Mouse (Mus musculus) hindbrain, postnatal 0 days (tissue): ENCODE results near the gene Mrpl4. TPM values are rescaled to one million over a fixed set of nuclear protein-coding genes. Genes with fewer than 3 reads are reported as not detected.

Experiments
- ATAC-seq: fragments of 200-750 bp; cut with Nextera tagmentation; 2 replicates; pipeline ENCODE4 v1.8.0; 2017; ENCODE audit warnings: mild to moderate bottlenecking, moderate TSS enrichment, moderate library complexity
- DNase-seq: peaks from one replicate; pipeline ENCODE4 v3.0.0-alpha.2; 2015; ENCODE audit warnings: low spot score
- H3K27ac ChIP-seq: fragments of 300-500 bp; sonication (generic); 2 replicates; pipeline ENCODE4 v1.5.1; 2014; ENCODE audit warnings: mild to moderate bottlenecking
- H3K27me3 ChIP-seq: fragments of 300-500 bp; sonication (generic); 2 replicates; pipeline ENCODE4 v1.6.1; 2014; ENCODE audit warnings: low read length, mixed read lengths; ENCODE audit not compliant: insufficient read depth
- H3K36me3 ChIP-seq: fragments of 300-500 bp; sonication (generic); 2 replicates; pipeline ENCODE4 v1.6.1; 2014; ENCODE audit warnings: low read length, mixed read lengths; ENCODE audit not compliant: insufficient read depth
- H3K4me1 ChIP-seq: fragments of 300-500 bp; sonication (generic); 2 replicates; pipeline ENCODE4 v1.6.1; 2014; ENCODE audit warnings: antibody characterized with exemption, low read length, mixed read lengths; ENCODE audit not compliant: insufficient read depth
- H3K4me2 ChIP-seq: fragments of 300-500 bp; sonication (generic); 2 replicates; pipeline ENCODE4 v1.6.1; 2014; ENCODE audit warnings: low read depth, mild to moderate bottlenecking, low read length, moderate library complexity, mixed read lengths
- H3K4me3 ChIP-seq: fragments of 300-500 bp; sonication (generic); 2 replicates; pipeline ENCODE4 v1.5.1; 2014; ENCODE audit warnings: low read length
- H3K9ac ChIP-seq: fragments of 300-500 bp; sonication (generic); replicated peaks from 2 replicates; pipeline ENCODE4 v1.6.1; 2014; ENCODE audit warnings: mild to moderate bottlenecking, low read length, moderate library complexity, mixed read lengths
- H3K9me3 ChIP-seq: fragments of 300-500 bp; sonication (generic); 2 replicates; pipeline ENCODE4 v1.6.1; 2016; ENCODE audit warnings: low read length, mixed read lengths
- CTCF ChIP-seq: IDR thresholded peaks from 2 replicates; pipeline ENCODE4 v1.5.1; 2016; ENCODE audit warnings: antibody characterized with exemption, control low read depth, low read depth
- WGBS: fragments of 180-500 bp; shearing (Covaris S2); extraction: QIAGEN DNeasy Blood & Tissue Kit; methylation state at CpG from one replicate; pipeline ENCODE4 v1.1.7; 2014; 5-methylcytosine and 5-hydroxymethylcytosine counted together
- polyA plus RNA-seq: library from polyadenylated mRNA; unstranded; fragments of >200 nt; fragmentation: Nextera tagmentation; extraction: Ambion mirVana; gene quantifications from 2 replicates; pipeline ENCODE4 v1.2.1, GENCODE M21; 2015
- total RNA-seq: library from RNA; depleted of rRNA; stranded (reverse); fragments of >200 nt; gene quantifications from 2 replicates; pipeline ENCODE4 v1.2.3, GENCODE M21; 2014

The Mrpl4 gene
- total and polyA plus RNA-seq, 2 experiments from 2014 or later = 104 to 124 TPM

DNA sequence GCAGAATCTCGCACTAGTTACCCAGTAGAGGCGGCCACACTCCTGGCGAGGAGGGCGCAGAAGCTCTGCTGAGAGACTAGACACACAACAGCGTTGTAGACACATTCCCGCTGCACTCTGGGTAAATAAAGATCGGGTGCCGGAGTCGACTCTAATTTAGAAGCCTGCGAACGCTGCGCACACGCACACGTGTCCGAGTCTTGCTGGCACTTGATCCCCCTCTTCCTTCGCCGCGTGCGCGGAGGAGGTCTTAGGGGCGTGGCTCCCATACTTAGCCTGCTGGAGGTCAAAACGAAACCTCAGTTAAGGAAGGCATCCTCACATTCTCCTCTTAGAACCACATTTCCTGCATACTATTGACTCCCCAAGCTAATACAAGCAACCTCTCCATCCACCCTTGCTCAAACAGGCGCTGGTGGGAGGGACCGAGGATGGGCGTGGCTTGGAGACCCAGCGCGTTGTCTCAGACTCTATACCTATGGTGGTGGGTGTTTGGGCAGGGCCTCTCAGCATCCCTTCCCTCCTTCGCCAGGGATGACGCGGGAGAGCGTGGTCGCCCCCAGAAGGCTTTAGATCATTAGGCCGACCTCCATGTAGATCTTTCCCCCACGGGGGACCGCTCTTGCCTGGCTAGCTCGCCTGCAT, 28.8 kb downstream of the Mrpl4 start:
- H3K27ac ChIP-seq = peak overlapping the region; percentile 68; the same call in 1 of the 2 replicates
- H3K27me3 ChIP-seq = peaks cover 46% of the 10 kb centered on the region
- H3K9ac ChIP-seq = peak overlapping the region; percentile 59
- ATAC-seq (peak; percentile 63), DNase-seq (peak; percentile 81)
- TF ChIP-seq CTCF = no peak; the same call in 1 of the 2 replicates
- H3K9me3 ChIP-seq = no peaks in the 10 kb centered on the region
- 0% methylated on average over 36 of the region's 36 CpGs for WGBS
- H3K4me2 ChIP-seq = peak overlapping the region; percentile 98
- H3K4me1 ChIP-seq = peaks cover 29% of the 10 kb centered on the region
- H3K4me3 ChIP-seq = peak overlapping the region; percentile 56
- no peaks in the 10 kb centered on the region for H3K36me3 ChIP-seq

GRCm38 (mm10) chr9:21031896-21032351, 29.4 kb downstream of the Mrpl4 start, which contains the start of gene Icam5:
Gene Icam5, plus strand, starts transcription at chr9:21032073.
- Histone ChIP-seq H3K27ac (peak within 1 kb of the TSS; percentile 68; the same call in 1 of the 2 replicates), H3K4me1 (peaks cover 34% of the 10 kb centered on the region), H3K9me3 (no peaks in the 10 kb centered on the region), H3K36me3 (no peaks in the 10 kb centered on the region), H3K9ac (peak within 1 kb of the TSS; percentile 59), H3K4me2 (peak within 1 kb of the TSS; percentile 98), H3K4me3 (peak within 1 kb of the TSS; percentile 56), H3K27me3 (peaks cover 51% of the 10 kb centered on the region)
- 1% methylated on average over 34 of the region's 35 CpGs for WGBS
- DNase-seq = peak; percentile 47
- no peak for TF ChIP-seq CTCF
- peak; percentile 0 for ATAC-seq

GRCm38 (mm10) chr9:21032491-21032890, 30.0 kb downstream of the Mrpl4 start:
- H3K4me1 ChIP-seq = peaks cover 40% of the 10 kb centered on the region
- no peak for ATAC-seq
- 2% methylated on average over 7 of the region's 7 CpGs for WGBS

DNA sequence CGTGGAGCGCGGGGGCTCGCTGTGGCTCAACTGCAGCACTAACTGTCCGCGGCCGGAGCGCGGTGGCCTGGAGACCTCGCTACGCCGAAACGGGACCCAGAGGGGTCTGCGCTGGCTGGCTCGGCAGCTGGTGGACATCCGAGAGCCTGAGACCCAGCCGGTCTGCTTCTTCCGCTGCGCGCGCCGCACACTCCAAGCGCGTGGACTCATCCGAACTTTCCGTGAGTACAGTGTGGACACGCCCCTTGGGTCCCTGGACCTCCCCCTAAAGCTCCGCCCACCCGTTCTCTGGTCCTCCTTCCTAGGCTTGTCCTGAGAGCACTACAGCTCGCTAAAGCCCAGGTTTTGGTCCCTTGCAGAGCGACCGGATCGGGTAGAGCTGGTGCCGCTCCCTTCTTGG, 30.6 kb downstream of the Mrpl4 start:
- H3K9ac ChIP-seq = no peak overlapping the region; the same call in 1 of the 2 replicates
- H3K27me3 ChIP-seq = peaks cover 63% of the 10 kb centered on the region
- WGBS = 1% methylated on average over 34 of the region's 34 CpGs
- DNase-seq (peak; percentile 68), ATAC-seq (no peak)
- TF ChIP-seq CTCF = no peak
- peak overlapping the region; percentile 56 for H3K4me3 ChIP-seq
- no peaks in the 10 kb centered on the region for H3K36me3 ChIP-seq
- H3K9me3 ChIP-seq = no peaks in the 10 kb centered on the region
- peak overlapping the region; percentile 98 for H3K4me2 ChIP-seq
- H3K27ac ChIP-seq = no peak overlapping the region
- peaks cover 46% of the 10 kb centered on the region for H3K4me1 ChIP-seq

More at GRCm38 (mm10) chr9:21032491-21032890, 30.0 kb downstream of the Mrpl4 start:
- H3K27me3 ChIP-seq = peaks cover 57% of the 10 kb centered on the region
- H3K36me3 ChIP-seq = no peaks in the 10 kb centered on the region
- H3K4me2 ChIP-seq = peak overlapping the region; percentile 98
- H3K4me3 ChIP-seq = peak overlapping the region; percentile 56
- H3K27ac ChIP-seq = no peak overlapping the region
- H3K9me3 ChIP-seq = no peaks in the 10 kb centered on the region
- TF ChIP-seq CTCF = no peak
- DNase-seq = no peak
- H3K9ac ChIP-seq = peak overlapping the region; percentile 59

DNA sequence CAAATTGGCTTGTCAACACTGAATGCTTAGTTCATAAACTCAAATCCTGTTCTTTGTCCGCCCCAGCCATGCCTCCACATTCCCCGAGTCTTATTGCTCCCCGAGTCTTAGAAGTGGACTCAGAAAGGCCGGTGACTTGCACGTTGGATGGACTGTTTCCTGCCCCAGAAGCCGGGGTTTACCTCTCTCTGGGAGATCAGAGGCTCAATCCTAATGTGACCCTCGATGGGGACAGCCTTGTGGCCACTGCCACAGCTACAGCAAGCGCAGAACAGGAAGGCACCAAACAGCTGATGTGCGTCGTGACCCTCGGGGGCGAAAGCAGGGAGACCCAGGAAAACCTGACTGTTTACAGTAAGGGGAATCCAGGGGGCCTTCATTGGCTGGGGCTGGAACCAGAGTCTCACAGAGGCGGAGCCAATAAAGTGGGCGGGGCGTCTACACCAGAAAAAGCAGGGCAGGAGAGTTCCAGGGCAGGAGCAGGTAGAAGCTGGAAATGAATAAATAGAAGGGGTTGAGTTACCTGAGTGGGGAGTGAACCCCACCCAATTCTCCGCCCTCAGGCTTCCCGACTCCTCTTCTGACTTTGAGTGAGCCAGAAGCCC, 32.0 kb downstream of the Mrpl4 start:
- Histone ChIP-seq H3K4me3 (no peak overlapping the region), H3K9me3 (no peaks in the 10 kb centered on the region), H3K27ac (no peak overlapping the region), H3K36me3 (no peaks in the 10 kb centered on the region), H3K27me3 (peaks cover 68% of the 10 kb centered on the region), H3K9ac (no peak overlapping the region), H3K4me2 (0 out of 2 replicates have a peak overlapping the region, but pooled peaks have one; percentile 10), H3K4me1 (peaks cover 46% of the 10 kb centered on the region)
- WGBS = 11% methylated on average over 17 of the region's 17 CpGs
- DNase-seq = no peak
- no peak for TF ChIP-seq CTCF
- ATAC-seq = no peak

GRCm38 (mm10) chr9:21035586-21035985, 33.0 kb downstream of the Mrpl4 start:
- Histone ChIP-seq H3K36me3 (no peaks in the 10 kb centered on the region), H3K27ac (no peak overlapping the region), H3K4me3 (0 out of 2 replicates have a peak overlapping the region, but pooled peaks have one; percentile 3), H3K27me3 (peaks cover 68% of the 10 kb centered on the region), H3K4me1 (peaks cover 46% of the 10 kb centered on the region), H3K9ac (no peak overlapping the region), H3K4me2 (peak overlapping the region; percentile 74; the same call in 1 of the 2 replicates), H3K9me3 (no peaks in the 10 kb centered on the region)
- TF ChIP-seq CTCF = no peak
- 24% methylated on average over 9 of the region's 9 CpGs for WGBS
- DNase-seq (no peak), ATAC-seq (no peak)
